Mouse (Mus musculus): Measurements from ENCODE around the gene Plekhj1.

GRCm38 (mm10) chr10:80832818-80833217 lies 34.4 kb upstream of the Plekhj1 start:
- no peak for TF ChIP-seq MAFK (IDR thresholded peaks at IDR 0.05; ENCODE audit: insufficient read depth, low read depth, low read length)
- no peak for TF ChIP-seq CHD2 (IDR thresholded peaks at IDR 0.05; ENCODE audit: low read depth, low read length)
- TF ChIP-seq HCFC1 (IDR thresholded peaks at IDR 0.05; ENCODE audit: borderline replicate concordance, insufficient read depth, low read length), result no peak
